Mouse (Mus musculus) forebrain, postnatal 0 days (tissue): ENCODE measurements around the gene Gm20671. TPM values are rescaled to one million over a fixed set of nuclear protein-coding genes. Genes with fewer than 3 reads are reported as not detected.
A peak's percentile ranks its signal among the peaks of the same experiment; 100 is the strongest.
"Not testable (repeated sequence)": the region's sequence is repeated elsewhere in the genome, so short reads cannot be mapped to it uniquely, and the experiment has no call there.

Experiments used
- ATAC-seq: fragments of 200-750 bp; cut with Nextera tagmentation; 2 replicates; pipeline ENCODE4 v1.8.0; 2017; ENCODE audit warnings: mild to moderate bottlenecking, moderate library complexity
- DNase-seq: peaks from one replicate; pipeline ENCODE4 v3.0.0-alpha.2; 2015
- H3K27ac ChIP-seq: fragments of 300-500 bp; sonication (generic); 2 replicates; pipeline ENCODE4 v1.5.1; 2014; ENCODE audit warnings: low read depth, mild to moderate bottlenecking, antibody characterized with exemption, low read length, moderate library complexity, mixed read lengths
- H3K27me3 ChIP-seq: fragments of 300-500 bp; sonication (generic); 2 replicates; pipeline ENCODE4 v1.6.1; 2014; ENCODE audit warnings: mild to moderate bottlenecking, low read length, mixed read lengths; ENCODE audit not compliant: insufficient read depth
- H3K36me3 ChIP-seq: fragments of 300-500 bp; sonication (generic); 2 replicates; pipeline ENCODE4 v1.6.1; 2014; ENCODE audit warnings: mild to moderate bottlenecking, moderate library complexity; ENCODE audit not compliant: insufficient read depth
- H3K4me1 ChIP-seq: fragments of 300-500 bp; sonication (generic); 2 replicates; pipeline ENCODE4 v1.6.1; 2014; ENCODE audit warnings: antibody characterized with exemption; ENCODE audit not compliant: insufficient read depth
- H3K4me2 ChIP-seq: fragments of 300-500 bp; sonication (generic); 2 replicates; pipeline ENCODE4 v1.6.1; 2014; ENCODE audit warnings: low read depth, mild to moderate bottlenecking, moderate library complexity
- H3K4me3 ChIP-seq: fragments of 300-500 bp; sonication (generic); 2 replicates; pipeline ENCODE4 v1.5.1; 2014; ENCODE audit warnings: low read depth, low read length, mixed read lengths
- H3K9ac ChIP-seq: fragments of 300-500 bp; sonication (generic); 2 replicates; pipeline ENCODE4 v1.6.1; 2014; ENCODE audit warnings: mild to moderate bottlenecking
- H3K9me3 ChIP-seq: fragments of 300-500 bp; sonication (generic); 2 replicates; pipeline ENCODE4 v1.6.1; 2016; ENCODE audit warnings: low read length
- CTCF ChIP-seq: sonication (generic); IDR thresholded peaks from 2 replicates; pipeline ENCODE4 v1.5.1; 2016; ENCODE audit warnings: antibody characterized with exemption, control low read depth, low read depth
- WGBS: fragments of 180-500 bp; shearing (Covaris S2); extraction: QIAGEN DNeasy Blood & Tissue Kit; methylation state at CpG from one replicate; pipeline ENCODE4 v1.1.7; 2014; 5-methylcytosine and 5-hydroxymethylcytosine counted together
- polyA plus RNA-seq: library from polyadenylated mRNA; unstranded; fragments of >200 nt; fragmentation: Nextera tagmentation; extraction: Ambion mirVana; gene quantifications from 2 replicates; pipeline ENCODE4 v1.2.1, GENCODE M21; 2015
- total RNA-seq: library from RNA; depleted of rRNA; stranded (reverse); fragments of >200 nt; gene quantifications from 2 replicates; pipeline ENCODE4 v1.2.3, GENCODE M21; 2014

The Gm20671 gene
- total and polyA plus RNA-seq, 2 experiments from 2014 or later, result 3.0 TPM; not detected in 1

- no peaks in the 10 kb centered on the region for H3K36me3 ChIP-seq
- peak; percentile 52 for TF ChIP-seq CTCF
- H3K27me3 ChIP-seq, result no peaks in the 10 kb centered on the region
- peaks cover 9% of the 10 kb centered on the region; the same call in 1 of the 2 replicates for H3K4me1 ChIP-seq
- WGBS, result 3% methylated on average over 6 of the region's 6 CpGs
- peak; percentile 28; the same call in 1 of the 2 replicates for ATAC-seq
- peak overlapping the region; percentile 41 for H3K4me2 ChIP-seq
- peak; percentile 76 for DNase-seq
- peak overlapping the region; percentile 34; the same call in 1 of the 2 replicates for H3K9ac ChIP-seq
- H3K4me3 ChIP-seq, result peak overlapping the region; percentile 38
- no peaks in the 10 kb centered on the region for H3K9me3 ChIP-seq
- peak overlapping the region; percentile 62 for H3K27ac ChIP-seq
These were observed 30.9 kb upstream of the Gm20671 start for GRCm38 (mm10) chr5:32857781-32858220.

DNA sequence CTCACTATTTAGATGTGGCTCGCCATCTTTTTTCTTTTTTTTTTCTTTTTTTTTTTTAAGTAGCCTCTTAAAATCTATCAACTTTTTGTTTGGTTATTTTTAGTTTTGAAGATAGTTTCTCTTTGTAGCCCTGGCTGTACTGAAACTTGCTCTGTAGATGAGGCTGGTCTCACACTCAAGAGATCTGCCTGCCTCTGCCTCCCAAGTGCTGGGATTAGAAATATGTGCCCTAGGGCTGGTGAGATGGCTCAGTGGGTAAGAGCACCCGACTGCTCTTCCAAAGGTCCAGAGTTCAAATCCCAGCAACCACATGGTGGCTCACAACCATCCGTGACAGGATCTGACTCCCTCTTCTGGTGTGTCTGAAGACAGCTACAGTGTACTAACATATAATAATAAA is 28.4 kb upstream of the Gm20671 start:
- H3K27me3 ChIP-seq, H3K4me2 ChIP-seq, H3K9me3 ChIP-seq, H3K36me3 ChIP-seq, H3K9ac ChIP-seq, H3K4me3 ChIP-seq, H3K27ac ChIP-seq, DNase-seq, ATAC-seq: not testable (repeated sequence)
- 91% methylated on average over 2 of the region's 3 CpGs for WGBS
- peaks cover 21% of the 10 kb centered on the region for H3K4me1 ChIP-seq

DNA sequence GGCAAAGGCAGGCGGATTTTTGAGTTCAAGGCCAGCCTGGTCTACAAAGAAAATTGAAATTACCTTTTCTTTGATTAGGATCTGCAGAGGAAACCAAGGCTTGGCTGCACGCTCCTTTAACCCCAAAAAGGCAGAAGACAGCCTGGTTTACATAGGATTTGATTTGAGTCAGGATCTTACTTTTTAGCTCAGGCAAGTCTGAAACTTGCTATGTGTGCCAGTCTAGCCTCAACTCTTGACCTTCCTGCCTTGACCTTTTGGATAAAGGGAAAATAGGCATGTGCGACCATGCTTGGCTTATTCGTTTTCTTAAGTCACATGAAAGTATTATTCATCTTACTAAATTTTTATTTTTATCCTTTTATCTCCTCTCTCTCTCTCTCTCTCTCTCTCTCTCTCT is 27.9 kb upstream of the Gm20671 start:
- Histone ChIP-seq H3K27me3 (no peaks in the 10 kb centered on the region), H3K9ac (no peak overlapping the region), H3K4me2 (no peak overlapping the region), H3K36me3 (no peaks in the 10 kb centered on the region), H3K27ac (peak overlapping the region; percentile 29; the same call in 1 of the 2 replicates), H3K9me3 (no peaks in the 10 kb centered on the region), H3K4me3 (no peak overlapping the region), H3K4me1 (peaks cover 21% of the 10 kb centered on the region)
- ATAC-seq, result no peak
- DNase-seq, result no peak
- WGBS, result 89% methylated on average over 4 of the region's 4 CpGs
- no peak for TF ChIP-seq CTCF

DNA sequence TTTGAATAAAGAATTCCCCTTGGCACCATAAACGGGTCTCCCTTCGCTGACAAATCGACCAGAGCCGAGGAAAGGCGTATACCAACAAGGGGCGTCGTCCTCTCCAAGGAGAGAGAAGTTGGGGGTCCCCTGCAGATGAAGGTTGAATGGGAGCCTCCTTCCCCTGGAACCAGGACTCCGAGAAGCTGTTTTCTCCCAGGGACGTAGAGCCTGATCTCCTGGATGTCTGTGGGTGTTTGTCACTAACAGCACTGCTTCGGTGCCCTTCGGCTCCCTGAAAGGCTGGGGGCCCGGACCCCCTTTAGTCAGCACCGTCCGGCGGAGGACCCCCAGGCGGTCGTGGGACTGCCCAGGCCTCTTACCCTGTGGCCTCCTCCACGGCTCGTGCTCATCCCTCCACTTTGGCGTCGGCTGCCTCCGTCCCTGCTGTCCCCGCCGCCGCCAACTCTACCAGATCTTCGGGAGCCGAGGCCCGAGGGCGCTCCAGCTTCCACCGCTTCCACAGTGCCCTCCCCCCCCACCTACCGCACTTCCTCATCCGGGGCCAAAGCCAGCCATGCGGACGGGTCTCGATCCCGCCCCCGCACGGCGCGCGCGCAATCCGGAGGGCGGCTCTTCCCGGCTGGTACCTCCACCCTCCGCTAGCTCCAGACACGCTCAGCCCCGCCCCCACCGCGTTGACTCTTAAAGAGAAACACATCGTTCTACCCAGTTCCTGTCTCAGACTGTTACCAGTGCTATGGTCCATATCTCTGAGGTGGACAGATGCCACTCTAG is 27.0 kb upstream of the Gm20671 start, which contains the start of gene Prr14l:
Prr14l (minus strand) TSS at position 526 of the 777 bp plus-strand sequence.
- H3K4me1 ChIP-seq, result peaks cover 21% of the 10 kb centered on the region
- peak within 1 kb of the TSS; percentile 59 for H3K4me3 ChIP-seq
- TF ChIP-seq CTCF, result no peak
- H3K27ac ChIP-seq, result peak within 1 kb of the TSS; percentile 77
- no peaks in the 10 kb centered on the region for H3K27me3 ChIP-seq
- no peaks in the 10 kb centered on the region for H3K9me3 ChIP-seq
- peak within 1 kb of the TSS; percentile 75 for H3K9ac ChIP-seq
- WGBS, result 3% methylated on average over 51 of the region's 51 CpGs
- ATAC-seq, result peak; percentile 98
- no peaks in the 10 kb centered on the region for H3K36me3 ChIP-seq
- peak; percentile 99 for DNase-seq
- peak within 1 kb of the TSS; percentile 77 for H3K4me2 ChIP-seq

DNA sequence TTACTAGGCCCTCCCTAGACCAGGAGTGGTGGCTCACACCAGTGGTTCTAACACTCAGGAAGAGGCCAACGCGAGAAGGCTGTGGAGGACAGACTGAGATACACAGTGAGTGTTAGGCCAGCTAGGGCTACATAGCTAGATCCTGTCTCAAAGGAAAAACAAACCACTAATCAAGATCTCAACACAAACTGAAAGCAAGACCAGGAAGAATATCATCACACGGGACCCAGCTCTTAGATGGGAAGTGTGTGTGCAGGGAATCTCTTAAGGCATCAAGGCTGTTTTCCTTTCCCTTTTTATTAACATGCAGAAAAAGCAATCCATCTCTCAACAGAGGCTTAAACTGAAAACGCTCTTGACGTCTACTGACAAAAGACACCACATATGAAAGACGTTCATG is 25.1 kb upstream of the Gm20671 start:
- no peaks in the 10 kb centered on the region; the same call in 1 of the 2 replicates for H3K36me3 ChIP-seq
- H3K4me3 ChIP-seq, result no peak overlapping the region
- no peak overlapping the region for H3K27ac ChIP-seq
- no peaks in the 10 kb centered on the region for H3K9me3 ChIP-seq
- WGBS, result 53% methylated on average over 6 of the region's 6 CpGs
- peak overlapping the region; percentile 77 for H3K4me2 ChIP-seq
- DNase-seq (no peak), ATAC-seq (no peak)
- H3K4me1 ChIP-seq, result peaks cover 21% of the 10 kb centered on the region
- TF ChIP-seq CTCF, result no peak
- peak overlapping the region; percentile 29; the same call in 1 of the 2 replicates for H3K9ac ChIP-seq
- no peaks in the 10 kb centered on the region for H3K27me3 ChIP-seq

DNA sequence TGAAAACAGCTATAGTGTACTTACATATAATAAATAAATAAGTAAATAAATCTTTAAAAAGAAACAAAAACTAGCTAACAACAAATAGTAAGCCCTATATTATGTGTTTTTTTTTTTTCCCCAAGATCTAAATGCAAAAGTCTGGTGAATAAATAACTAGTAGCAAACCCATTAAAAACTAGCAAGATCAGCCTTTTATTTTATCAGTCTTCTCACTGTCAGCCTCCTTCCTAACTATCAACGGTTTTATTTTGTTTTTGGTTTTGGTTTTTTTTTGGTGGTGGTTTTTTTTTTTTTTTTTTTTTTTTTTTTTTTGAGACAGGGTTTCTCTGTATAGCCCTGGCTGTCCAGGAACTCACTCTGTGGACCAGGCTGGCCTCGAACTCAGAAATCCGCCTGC is 22.7 kb upstream of the Gm20671 start:
- not testable (repeated sequence) for H3K4me2 ChIP-seq, DNase-seq, H3K27ac ChIP-seq, H3K36me3 ChIP-seq, H3K9ac ChIP-seq, H3K4me3 ChIP-seq, ATAC-seq, H3K9me3 ChIP-seq, H3K27me3 ChIP-seq
- peaks cover 21% of the 10 kb centered on the region for H3K4me1 ChIP-seq
- WGBS, result 100% methylated on average over 3 of the region's 3 CpGs

DNA sequence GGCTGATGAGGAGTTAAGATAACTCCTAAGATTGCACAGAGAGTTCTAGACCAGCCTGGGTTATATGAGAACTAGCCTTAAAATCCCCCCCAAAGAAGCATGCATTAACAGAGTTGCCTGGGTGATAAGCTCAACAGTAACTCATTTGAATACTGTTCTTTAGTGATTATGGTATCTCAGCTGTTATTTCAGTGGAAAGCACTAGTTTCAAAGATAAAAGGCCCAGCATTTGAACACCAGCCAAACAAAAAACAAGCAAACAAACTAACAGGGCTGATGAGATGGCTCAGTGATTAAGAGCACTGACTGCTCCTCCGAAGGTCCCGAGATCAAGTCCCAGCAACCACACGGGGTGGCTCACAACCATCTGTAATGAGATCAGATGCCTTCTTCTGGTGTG is 22.3 kb upstream of the Gm20671 start:
- H3K4me1 ChIP-seq, result peaks cover 18% of the 10 kb centered on the region
- H3K4me3 ChIP-seq, result no peak overlapping the region
- H3K9ac ChIP-seq, result no peak overlapping the region
- no peaks in the 10 kb centered on the region for H3K9me3 ChIP-seq
- WGBS, result 86% methylated on average over 3 of the region's 3 CpGs
- H3K27me3 ChIP-seq, result no peaks in the 10 kb centered on the region
- no peak for TF ChIP-seq CTCF
- H3K27ac ChIP-seq, result no peak overlapping the region
- ATAC-seq (no peak), DNase-seq (no peak)
- no peak overlapping the region for H3K4me2 ChIP-seq
- peaks cover 4% of the 10 kb centered on the region; the same call in 1 of the 2 replicates for H3K36me3 ChIP-seq
